Mouse (Mus musculus) thymus, adult 2 months (tissue): ENCODE results near the gene Zfp280d. TPM values are rescaled to one million over a fixed set of nuclear protein-coding genes. Genes with fewer than 3 reads are reported as not detected.
A peak's percentile ranks its signal among the peaks of the same experiment; 100 is the strongest.

ENCODE experiments used
- DNase-seq: peaks from one replicate; pipeline ENCODE4 v3.0.0; 2021
- H3K27ac ChIP-seq: fragments of 200-500 bp; 2 replicates; pipeline ENCODE4 v1.5.1; 2012; ENCODE audit warnings: low read length, control low read depth; ENCODE audit not compliant: control insufficient read depth, insufficient read depth
- H3K27me3 ChIP-seq: fragments of 200-500 bp; 2 replicates; pipeline ENCODE4 v1.6.1; 2012; ENCODE audit warnings: mild to moderate bottlenecking, low read length, moderate library complexity, mixed read lengths; ENCODE audit not compliant: control insufficient read depth, insufficient read depth
- H3K36me3 ChIP-seq: fragments of 200-500 bp; 2 replicates; pipeline ENCODE4 v1.6.1; 2012; ENCODE audit warnings: mild to moderate bottlenecking, low read length, moderate library complexity; ENCODE audit not compliant: control insufficient read depth, insufficient read depth
- H3K4me1 ChIP-seq: fragments of 200-500 bp; replicated peaks from 2 replicates; pipeline ENCODE4 v1.6.1; 2012; ENCODE audit warnings: low read length; ENCODE audit not compliant: control insufficient read depth, insufficient read depth
- H3K4me3 ChIP-seq: fragments of 200-500 bp; 2 replicates; pipeline ENCODE4 v1.5.1; 2012; ENCODE audit warnings: mild to moderate bottlenecking, low read length, control low read depth, moderate library complexity; ENCODE audit not compliant: control insufficient read depth, insufficient read depth
- CTCF ChIP-seq: fragments of 200-500 bp; IDR thresholded peaks from 2 replicates; pipeline ENCODE4 v1.5.1; 2012; ENCODE audit warnings: mild to moderate bottlenecking, control low read depth, low read length, moderate library complexity, borderline replicate concordance; ENCODE audit not compliant: control insufficient read depth, poor library complexity, insufficient read depth; ENCODE audit errors: extremely low read depth
- POLR2A ChIP-seq: fragments of 200-500 bp; IDR thresholded peaks from 2 replicates; pipeline ENCODE4 v1.6.1; 2012; ENCODE audit warnings: mild to moderate bottlenecking, low read length, control low read depth, moderate library complexity; ENCODE audit not compliant: control insufficient read depth, poor library complexity, insufficient read depth; ENCODE audit errors: extremely low read depth
- WGBS: fragments of 180-500 bp; shearing (Covaris S2); methylation state at CpG from one replicate; pipeline ENCODE4 v1.1.7; 2018; 5-methylcytosine and 5-hydroxymethylcytosine counted together
- polyA plus RNA-seq: library from polyadenylated mRNA; depleted of rRNA; stranded (reverse); fragments of >200 nt; gene quantifications from 2 replicates; pipeline ENCODE4 v1.2.3, GENCODE M21; 2012; rRNA removed

Gene Zfp280d
- polyA plus RNA-seq = 38.4 and 38.7 TPM in 2 replicates

DNA sequence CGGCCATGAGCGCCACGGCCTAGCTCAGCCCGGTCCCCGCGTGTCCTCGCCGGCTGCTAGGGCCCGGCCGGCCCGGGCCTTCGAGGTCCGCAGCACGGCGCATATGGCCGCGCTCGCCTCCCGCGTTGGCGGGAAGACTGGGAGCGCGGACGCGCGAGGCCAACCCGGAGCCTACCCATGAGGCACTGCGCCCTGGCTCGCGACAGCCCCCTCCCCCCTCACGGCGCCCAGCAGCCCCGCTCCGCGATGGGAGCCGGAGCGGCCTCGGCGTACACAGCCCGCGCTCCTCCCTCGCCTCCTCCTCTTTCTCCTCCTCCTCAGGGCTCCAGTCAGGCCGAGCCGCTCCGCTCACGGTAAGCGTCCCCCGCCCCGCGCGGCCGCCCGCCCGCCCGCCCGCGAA, at the start of gene Zfp280d:
TSS of gene Zfp280d (plus strand) at position 184 of the 400 bp plus-strand sequence.
- TF ChIP-seq POLR2A (peak; percentile 93), CTCF (0 out of 2 replicates have a peak, but pooled peaks have one; percentile 39)
- Histone ChIP-seq H3K27ac (peak within 1 kb of the TSS; percentile 96), H3K4me3 (peak within 1 kb of the TSS; percentile 94), H3K36me3 (no peaks in the 10 kb centered on the region), H3K27me3 (no peaks in the 10 kb centered on the region), H3K4me1 (peaks cover 6% of the 10 kb centered on the region)
- 6% methylated on average over 48 of the region's 57 CpGs for WGBS
- peak; percentile 94 for DNase-seq

DNA sequence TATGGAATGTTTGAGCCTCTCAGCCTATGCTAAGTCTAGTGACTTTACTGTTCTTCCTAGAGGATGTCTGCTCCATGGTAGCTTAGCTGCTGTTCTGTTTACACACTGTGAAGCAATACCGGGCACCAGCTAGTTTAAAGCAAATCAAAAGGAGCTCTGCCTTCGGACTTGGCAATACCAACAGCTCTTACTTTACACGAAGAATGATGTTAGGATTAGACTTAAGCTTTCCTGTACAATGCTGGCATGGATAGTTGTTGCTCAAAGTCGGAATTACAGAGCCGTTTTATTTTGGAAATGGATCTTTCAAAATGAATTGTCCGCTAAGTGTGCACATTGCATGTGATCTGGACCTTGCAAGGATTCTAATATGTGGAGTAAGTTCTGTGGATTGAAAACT, 48.1 kb upstream of the Zfp280d start:
- 94% methylated on average over 6 of the region's 6 CpGs for WGBS
- Histone ChIP-seq H3K4me1 (no peaks in the 10 kb centered on the region), H3K27me3 (no peaks in the 10 kb centered on the region), H3K36me3 (no peaks in the 10 kb centered on the region), H3K27ac (no peak overlapping the region), H3K4me3 (no peak overlapping the region)
- no peak for TF ChIP-seq CTCF
- TF ChIP-seq POLR2A = no peak
- no peak for DNase-seq

DNA sequence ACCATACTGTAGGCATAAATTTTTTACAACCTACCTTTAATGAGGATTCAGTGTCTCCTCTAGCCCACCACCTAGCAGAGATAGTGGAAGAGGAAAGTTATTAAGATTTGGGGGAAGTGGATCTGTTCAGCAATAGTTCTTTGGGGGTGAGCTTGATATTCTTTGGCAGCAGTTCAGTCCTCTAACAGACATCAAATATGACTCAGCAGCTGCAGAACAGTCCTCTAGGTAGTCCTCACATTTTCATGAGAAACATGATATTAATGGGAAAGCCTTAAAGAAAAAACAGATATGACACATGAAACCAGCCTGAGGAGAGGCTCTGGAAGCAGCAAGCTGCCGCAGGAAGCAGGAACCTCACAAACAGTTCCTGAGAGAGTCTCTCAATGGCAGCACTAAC, 22.0 kb upstream of the Zfp280d start:
- H3K4me1 ChIP-seq = no peaks in the 10 kb centered on the region
- H3K36me3 ChIP-seq = no peaks in the 10 kb centered on the region
- TF ChIP-seq POLR2A = no peak
- no peak for TF ChIP-seq CTCF
- no peak overlapping the region for H3K4me3 ChIP-seq
- no peaks in the 10 kb centered on the region for H3K27me3 ChIP-seq
- H3K27ac ChIP-seq = no peak overlapping the region
- WGBS = 91% methylated on average over 1 of the region's 1 CpGs
- DNase-seq = no peak

- Histone ChIP-seq H3K36me3 (no peaks in the 10 kb centered on the region), H3K4me3 (no peak overlapping the region), H3K27ac (no peak overlapping the region), H3K27me3 (no peaks in the 10 kb centered on the region), H3K4me1 (peaks cover 3% of the 10 kb centered on the region)
- 87% methylated on average over 1 of the region's 1 CpGs for WGBS
- no peak for DNase-seq
- TF ChIP-seq POLR2A = no peak
- TF ChIP-seq CTCF = no peak
These were observed 19.4 kb upstream of the Zfp280d start for GRCm38 (mm10) chr9:72255227-72255626.

- Histone ChIP-seq H3K36me3 (no peaks in the 10 kb centered on the region), H3K4me1 (peaks cover 4% of the 10 kb centered on the region), H3K27me3 (no peaks in the 10 kb centered on the region), H3K4me3 (no peak overlapping the region), H3K27ac (no peak overlapping the region)
- 88% methylated on average over 3 of the region's 3 CpGs for WGBS
- no peak for DNase-seq
- TF ChIP-seq POLR2A (no peak), CTCF (no peak)
These were observed 18.0 kb upstream of the Zfp280d start for GRCm38 (mm10) chr9:72256646-72257045.

- no peak overlapping the region for H3K27ac ChIP-seq
- H3K4me3 ChIP-seq = no peak overlapping the region
- DNase-seq = peak; percentile 30
- WGBS = 22% methylated on average over 7 of the region's 7 CpGs
- H3K27me3 ChIP-seq = no peaks in the 10 kb centered on the region
- no peak for TF ChIP-seq CTCF
- TF ChIP-seq POLR2A = no peak
- H3K36me3 ChIP-seq = no peaks in the 10 kb centered on the region
- peaks cover 4% of the 10 kb centered on the region for H3K4me1 ChIP-seq
These were observed 14.3 kb upstream of the Zfp280d start for GRCm38 (mm10) chr9:72260337-72260736.

DNA sequence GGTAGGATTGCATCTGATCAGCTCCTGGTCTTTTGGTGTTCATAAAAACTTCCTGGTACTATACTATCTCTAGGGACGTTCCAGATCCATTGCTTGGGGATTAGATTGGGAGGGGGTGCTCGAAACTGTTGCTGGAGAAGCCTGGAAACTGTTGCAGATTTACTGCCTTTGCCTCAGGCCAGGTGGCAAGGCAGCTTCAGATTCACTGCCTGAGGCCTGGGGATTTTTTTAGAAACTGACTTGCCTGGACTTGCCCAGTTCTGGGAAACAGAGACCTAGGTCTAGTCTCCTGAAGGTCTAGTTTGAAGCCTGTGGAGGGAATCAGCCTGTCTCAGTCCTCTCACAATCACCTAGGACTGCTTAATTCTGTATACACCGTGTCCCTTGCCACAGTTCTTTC, 9.8 kb upstream of the Zfp280d start:
- no peak for TF ChIP-seq POLR2A
- no peak for TF ChIP-seq CTCF
- Histone ChIP-seq H3K4me3 (no peak overlapping the region), H3K4me1 (peaks cover 4% of the 10 kb centered on the region), H3K27me3 (no peaks in the 10 kb centered on the region), H3K36me3 (no peaks in the 10 kb centered on the region), H3K27ac (no peak overlapping the region)
- 97% methylated on average over 3 of the region's 3 CpGs for WGBS
- no peak for DNase-seq
